Mouse (Mus musculus) adrenal gland, adult 18-20 months (tissue): ENCODE measurements around the gene Grb2. TPM values are rescaled to one million over a fixed set of nuclear protein-coding genes. Genes with fewer than 3 reads are reported as not detected.
A peak's percentile ranks its signal among the peaks of the same experiment; 100 is the strongest.

Experiments used
- DNase-seq, 2 experiments: peaks; one replicate each; pipeline ENCODE4 v3.0.0; 2021 to 2022; ENCODE audit warnings: low spot score in 2 of 2
- long read RNA-seq, 2 experiments: library from polyadenylated mRNA; stranded (forward); transcript quantifications; one replicate each; pipeline ENCODE4 v2.0.0; 2021
- total RNA-seq, 2 experiments: library from RNA; stranded (reverse); gene quantifications; 1 replicate in 1 of 2; 2 replicates in 1 of 2; pipeline ENCODE4 v1.2.3; 2021

The Grb2 gene
- 100 to 1,000 TPM in 1 of 2 experiments, 10 to 100 TPM in 1; 97.2 to 132 TPM for total RNA-seq
- long read RNA-seq, experiment 1, transcript Grb2-201 (6 exons, 2,709 nt): major isoform, 81 of 90 reads
- long read RNA-seq, experiment 1, partial matches to known transcripts: 1 of 90 reads
- long read RNA-seq, experiment 1, other reads (novel, unspliced or antisense): 7 of 90 reads
- long read RNA-seq, experiment 2, transcript Grb2-201 (6 exons, 2,709 nt): major isoform, 125 of 160 reads
- long read RNA-seq, experiment 2, partial matches to known transcripts: 8 of 160 reads
- long read RNA-seq, experiment 2, other reads (novel, unspliced or antisense): 24 of 160 reads

DNA sequence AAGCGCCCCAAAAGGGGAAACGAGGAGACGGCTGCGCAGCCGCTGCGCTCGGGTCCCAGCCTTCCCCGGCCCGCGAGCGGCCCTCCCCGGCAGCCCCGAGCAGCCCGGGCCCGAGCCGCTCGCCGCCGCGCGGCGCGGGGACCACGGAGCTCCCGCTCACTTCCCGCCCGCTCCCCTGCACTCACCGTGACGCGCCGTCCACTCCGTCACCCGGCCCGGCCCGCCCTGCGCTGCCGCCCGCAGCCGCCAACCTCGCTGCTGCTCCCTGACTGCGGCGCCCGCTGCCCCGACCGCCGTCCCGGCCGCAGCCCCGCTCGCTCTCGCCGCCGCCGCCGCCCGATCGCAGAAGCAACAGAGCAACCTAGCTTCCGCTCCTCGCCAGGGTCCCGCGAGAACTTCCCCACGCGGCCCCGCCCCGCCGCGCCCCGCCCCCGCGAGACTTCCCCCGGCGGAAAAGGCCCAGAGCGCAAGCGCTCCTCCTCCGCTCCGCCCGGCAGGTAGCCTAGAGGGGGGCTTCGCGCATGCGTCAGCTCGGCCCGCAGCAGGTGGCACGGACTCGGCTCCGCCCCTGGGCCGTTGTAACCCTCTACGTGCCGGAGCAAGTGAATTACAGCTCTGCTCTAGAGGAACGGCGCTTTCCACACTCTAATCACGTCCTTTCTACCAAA is at the start of gene Grb2:
Gene Grb2 (minus strand): TSS at position 389 of the 668 bp plus-strand sequence.
- peak; percentile 96 to 97 for DNase-seq

- DNase-seq: no peak
These were observed 45.1 kb upstream of the Grb2 start for GRCm38 (mm10) chr11:115753485-115753884.

GRCm38 (mm10) chr11:115752653-115753052 is 44.3 kb upstream of the Grb2 start:
- no peak for DNase-seq

DNA sequence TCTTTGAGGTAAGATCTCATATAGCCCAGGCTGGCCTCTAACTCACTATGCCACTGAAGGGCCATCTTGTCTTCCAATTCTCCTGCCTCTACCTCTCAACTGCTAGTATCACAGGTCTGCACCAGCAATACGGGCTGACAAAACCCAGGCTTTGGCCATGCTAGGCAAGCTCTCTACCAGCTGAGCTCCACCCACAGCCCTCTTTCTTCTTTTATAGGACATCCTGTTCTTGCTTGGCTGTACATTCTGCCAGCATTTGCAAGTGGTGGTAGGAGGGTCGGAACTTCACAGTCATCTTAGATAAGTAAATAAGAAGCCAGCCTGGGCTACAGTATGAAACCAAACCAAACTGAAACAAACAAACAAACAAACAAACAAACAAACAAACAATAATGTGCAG is 43.3 kb upstream of the Grb2 start:
- DNase-seq: no peak

GRCm38 (mm10) chr11:115749834-115750233 is 41.4 kb upstream of the Grb2 start:
- no peak for DNase-seq

- no peak for DNase-seq
These were observed 39.0 kb upstream of the Grb2 start for GRCm38 (mm10) chr11:115747351-115747750.

GRCm38 (mm10) chr11:115746762-115747161 is 38.4 kb upstream of the Grb2 start:
- DNase-seq: no peak

DNA sequence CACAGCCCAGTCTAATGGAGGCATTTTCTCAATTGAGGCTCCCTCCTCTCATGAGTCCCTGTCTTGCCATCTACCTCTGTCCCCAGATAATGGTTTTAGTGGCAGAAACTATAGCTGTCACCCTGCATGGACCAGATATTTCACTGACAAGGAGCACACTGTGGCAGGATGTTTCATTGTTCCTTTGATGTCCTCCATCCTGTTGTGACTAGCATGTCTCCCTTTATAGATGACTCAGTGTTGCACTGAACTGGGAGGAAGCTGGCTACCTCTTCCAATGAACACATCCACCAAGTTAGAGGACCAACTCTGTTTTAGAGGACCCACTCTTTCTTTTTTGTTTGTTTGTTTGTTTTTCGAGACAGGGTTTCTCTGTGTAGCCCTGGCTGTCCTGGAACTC is 37.7 kb upstream of the Grb2 start:
- no peak for DNase-seq

DNA sequence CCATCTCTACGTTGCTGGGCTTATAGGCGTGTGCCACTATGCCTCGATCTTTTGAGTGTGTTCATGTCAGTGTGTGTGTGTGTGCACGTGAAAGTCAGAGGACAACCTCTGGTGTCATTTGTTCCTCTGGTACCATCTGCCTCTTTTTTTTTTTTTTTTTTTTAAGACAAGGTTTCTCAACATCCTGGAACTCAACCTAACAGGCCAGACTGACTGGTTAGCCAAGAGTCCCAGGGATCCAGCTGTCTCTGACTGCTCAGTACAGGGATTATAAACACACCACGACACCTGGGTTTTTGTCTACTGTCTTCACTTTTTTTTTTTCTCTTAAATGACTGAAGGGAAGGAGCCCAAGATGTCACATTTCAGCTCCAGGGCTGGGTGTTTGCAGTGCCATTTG is 36.0 kb upstream of the Grb2 start:
- DNase-seq: no peak

DNA sequence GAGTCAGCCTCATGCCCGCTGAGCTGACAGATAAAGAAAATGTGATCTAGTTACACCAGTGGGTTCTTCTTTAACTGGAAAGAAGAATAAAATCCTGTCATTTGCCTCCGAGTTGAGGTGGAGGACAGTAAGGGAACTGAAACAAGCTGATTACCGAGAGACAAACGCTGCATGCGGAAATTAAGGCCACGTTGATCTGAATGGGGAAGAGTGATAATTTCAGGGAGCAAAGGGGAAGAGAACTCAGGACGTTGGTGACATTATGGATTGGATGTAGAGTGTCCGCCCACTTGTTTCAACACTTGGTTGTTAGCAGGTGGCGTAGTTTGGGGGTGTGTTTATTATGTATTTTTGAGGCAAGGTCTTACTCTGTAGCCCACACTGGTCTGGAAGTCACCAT is 34.5 kb upstream of the Grb2 start:
- DNase-seq: no peak

- no peak for DNase-seq
These were observed 32.7 kb upstream of the Grb2 start for GRCm38 (mm10) chr11:115741070-115741469.

- no peak for DNase-seq
These were observed 30.0 kb upstream of the Grb2 start for GRCm38 (mm10) chr11:115738275-115738885.

- no peak for DNase-seq
These were observed 29.3 kb upstream of the Grb2 start for GRCm38 (mm10) chr11:115737608-115738208.

DNA sequence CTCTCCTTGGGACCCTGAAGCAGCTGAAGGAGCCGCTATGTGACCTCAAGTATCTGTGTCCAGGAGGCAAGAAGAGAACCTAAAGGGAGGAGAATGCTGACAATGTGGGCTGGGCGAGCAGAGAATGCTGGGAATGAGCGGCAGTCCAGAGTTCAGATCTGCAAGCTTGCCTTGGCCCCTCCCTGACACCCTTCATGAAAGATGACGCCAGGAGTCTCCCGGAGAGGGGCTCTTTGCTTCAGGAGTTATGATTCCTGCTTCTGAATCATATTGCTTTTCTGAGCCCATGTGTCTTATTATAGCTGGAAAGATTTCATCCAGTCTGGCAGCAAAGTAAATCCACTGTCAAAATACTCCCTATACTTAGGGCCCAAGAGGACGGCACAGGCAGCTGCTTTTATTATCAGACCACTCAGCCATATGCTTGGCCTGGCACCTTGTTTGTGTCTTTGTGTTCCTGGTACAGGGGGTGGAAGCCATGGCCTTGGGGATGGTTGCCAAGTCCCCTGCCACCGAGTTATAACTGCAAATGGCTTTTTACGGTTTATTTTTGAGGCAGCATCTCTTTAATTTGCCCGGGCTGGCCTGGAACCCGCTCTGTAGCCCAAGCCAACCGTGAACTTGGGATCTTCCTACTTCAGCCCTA is 25.8 kb upstream of the Grb2 start:
- DNase-seq: no peak

DNA sequence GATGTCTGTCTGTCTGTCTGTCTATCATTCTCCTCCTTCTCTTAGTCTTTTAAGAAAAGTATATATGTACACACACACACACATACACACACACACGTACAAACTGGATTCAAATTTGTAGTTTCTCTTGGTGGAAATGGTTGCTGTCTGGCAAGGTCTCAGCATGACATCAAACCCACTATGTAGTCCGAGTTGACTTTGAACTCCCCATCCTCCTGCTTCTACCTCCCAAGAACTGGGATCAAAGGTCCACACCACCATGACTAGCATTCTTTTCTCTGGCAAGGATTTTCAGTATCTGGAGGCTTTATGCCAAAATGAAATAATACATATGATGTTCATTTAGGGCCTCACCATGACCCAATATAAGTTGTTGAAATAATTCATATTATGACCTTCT is 14.8 kb upstream of the Grb2 start:
- DNase-seq: no peak

- peak; percentile 84 to 89 for DNase-seq
These were observed 14.2 kb upstream of the Grb2 start for GRCm38 (mm10) chr11:115722638-115723037.

DNA sequence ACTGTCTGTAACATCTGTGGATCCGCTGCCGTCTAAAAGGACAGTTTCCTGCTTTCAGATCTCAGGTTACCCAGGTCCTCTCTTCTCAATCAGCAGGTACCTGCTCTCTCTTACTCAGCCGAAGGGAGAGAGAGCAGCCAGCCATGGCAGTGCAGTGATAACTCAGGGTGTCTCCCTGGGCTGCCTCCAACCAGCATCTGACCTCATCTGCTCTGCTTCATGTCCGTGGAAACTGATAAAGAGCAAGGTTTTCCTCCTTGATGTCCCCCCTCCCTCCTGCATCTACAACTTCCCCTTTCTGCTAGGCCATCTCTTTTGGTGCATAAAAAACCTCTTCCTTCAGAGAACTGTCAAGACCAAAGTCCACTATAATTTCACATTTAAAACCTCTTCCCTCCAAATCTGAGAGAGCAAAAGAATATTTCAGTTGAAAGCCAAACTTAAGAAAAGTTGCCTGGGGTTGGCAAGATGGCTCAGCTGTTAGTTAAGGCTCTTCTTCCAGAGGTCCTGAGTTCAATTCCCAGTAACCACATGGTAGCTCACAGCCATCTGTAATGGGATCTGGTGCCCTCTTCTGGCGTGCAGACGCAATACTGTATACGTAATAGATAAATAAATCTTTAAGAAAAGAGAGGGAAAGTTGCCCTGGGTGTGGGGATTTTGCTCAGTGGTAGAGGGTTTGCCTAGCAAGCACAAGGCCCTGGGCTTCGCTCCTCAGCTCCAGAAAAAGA is 9.4 kb upstream of the Grb2 start:
- peak in 1 of 2 experiments; percentile 43 for DNase-seq

- DNase-seq: no peak
These were observed 8.3 kb upstream of the Grb2 start for GRCm38 (mm10) chr11:115716410-115717338.

DNA sequence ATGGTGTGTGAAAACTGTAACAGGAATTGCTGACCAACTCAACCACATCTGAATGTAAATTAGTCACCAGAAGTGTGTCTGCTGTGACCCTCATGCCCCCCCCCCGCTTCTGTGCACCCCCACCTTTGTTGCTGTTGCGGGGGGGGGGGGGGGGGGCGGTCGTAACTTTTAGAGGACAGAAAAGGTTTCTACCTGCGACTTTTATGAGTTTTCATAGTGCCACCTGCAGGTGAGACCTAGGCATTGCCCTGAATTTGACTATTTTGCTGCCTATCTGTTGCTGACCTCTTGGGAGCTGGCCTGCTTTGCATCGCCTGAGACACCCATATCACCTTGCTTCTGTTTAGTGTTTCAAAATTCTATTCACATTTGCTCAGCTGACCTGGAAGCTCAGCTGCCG is 6.1 kb upstream of the Grb2 start:
- DNase-seq: peak; percentile 52 to 53

- DNase-seq: no peak
These were observed 5.0 kb upstream of the Grb2 start for GRCm38 (mm10) chr11:115713447-115713846.
